Comparison of ENCODE assay signal across 23 mouse cellular contexts in genomic region chr7:66158616-66159129, GRCm38 (mm10). TPM values are rescaled to one million over a fixed set of nuclear protein-coding genes. Genes with fewer than 3 reads are reported as not detected.
DNase-seq lines count a peak whose midpoint lies in the region; ATAC-seq lines count a peak whose summit lies in the region.
"Had no signal": no experiment of that assay in that cellular context is flagged by ENCODE, and none has a peak within 500 bp of the region (broad histone marks: within the 10 kb centered on the region; RNA-seq: fewer than 3 reads in every experiment).

No protein-coding gene starts in this region.

- no peak overlapping the region for H3K9ac ChIP-seq in midbrain, embryonic 11.5 days (ENCODE audit: low read length)
- no peak overlapping the region for H3K9ac ChIP-seq in midbrain, embryonic 13.5 days (replicated peaks)
- H3K9ac ChIP-seq: embryonic facial prominence, embryonic 12.5 days; forebrain, embryonic 13.5 days; forebrain, embryonic 15.5 days had no signal

- H3K4me2 ChIP-seq in midbrain, embryonic 11.5 days, result no peak overlapping the region
- no peak overlapping the region for H3K4me2 ChIP-seq in midbrain, embryonic 13.5 days (replicated peaks)
- H3K4me2 ChIP-seq: embryonic facial prominence, embryonic 12.5 days; forebrain, embryonic 13.5 days; forebrain, embryonic 15.5 days had no signal

- no peaks in the 10 kb centered on the region for H3K4me1 ChIP-seq in midbrain, embryonic 11.5 days (ENCODE audit: control insufficient read depth, insufficient read depth, low read length)
- H3K4me1 ChIP-seq in midbrain, embryonic 13.5 days (replicated peaks), result peaks cover 24% of the 10 kb centered on the region
- H3K4me1 ChIP-seq: embryonic facial prominence, embryonic 10.5 days had no signal

- 76% methylated on average over 9 of the region's 9 CpGs for WGBS in midbrain, embryonic 11.5 days
- 76% methylated on average over 9 of the region's 9 CpGs for WGBS in midbrain, embryonic 13.5 days

- H3K9me3 ChIP-seq in midbrain, embryonic 11.5 days (ENCODE audit: control insufficient read depth, low read length), result no peaks in the 10 kb centered on the region
- no peaks in the 10 kb centered on the region for H3K9me3 ChIP-seq in midbrain, embryonic 13.5 days
- H3K9me3 ChIP-seq: embryonic facial prominence, embryonic 10.5 days; embryonic facial prominence, embryonic 12.5 days; forebrain, embryonic 13.5 days; forebrain, embryonic 15.5 days; G1E had no signal

- peak; percentile 52 for DNase-seq in heart, adult 11 months
- DNase-seq in heart, postnatal 10 days, result no peak
- DNase-seq in midbrain, embryonic 11.5 days (ENCODE audit: low spot score, missing footprints), result peak; percentile 23
- DNase-seq in R1 (ENCODE audit: low read depth, low spot score) (peak; percentile 76), ZHBTc4 (ENCODE audit: low read depth, low spot score) (peak; percentile 80)
- DNase-seq in natural killer cell, adult 2 months (ENCODE audit: low spot score in 2 of 2), result no peak
- DNase-seq in right cerebral cortex, postnatal 25 days, result no peak
- DNase-seq: adrenal gland, adult 2 months; adrenal gland, postnatal 25 days; B cell, adult 2 months; cerebellum, adult 11-12 months; cerebellum, adult 2 months; cerebellum, adult 9-10 months; cerebellum, postnatal 25 days had no signal

- intact Hi-C loops in heart, postnatal 10 days (cut with DNase I), result loop anchor here (5.0 kb wide), 1 partner anchor 39 kb away; no protein-coding TSS in a partner anchor

- no peak for ATAC-seq in midbrain, embryonic 11.5 days (ENCODE audit: low FRiP score)
- no peak for ATAC-seq in midbrain, embryonic 13.5 days
- ATAC-seq: CD4-positive, CD25-positive, alpha-beta regulatory T cell, adult 4 months; forebrain, embryonic 13.5 days; forebrain, embryonic 15.5 days; Patski had no signal

- no peaks in the 10 kb centered on the region; the same call in 1 of the 2 replicates for H3K36me3 ChIP-seq in midbrain, embryonic 11.5 days (ENCODE audit: control insufficient read depth, insufficient read depth, low read length)
- H3K36me3 ChIP-seq in midbrain, embryonic 13.5 days, result no peaks in the 10 kb centered on the region
- H3K36me3 ChIP-seq: embryonic facial prominence, embryonic 12.5 days; forebrain, embryonic 15.5 days had no signal

- H3K4me3 ChIP-seq in midbrain, embryonic 11.5 days (ENCODE audit: low read depth, low read length), result no peak overlapping the region
- H3K4me3 ChIP-seq in midbrain, embryonic 13.5 days (replicated peaks), result no peak overlapping the region
- H3K4me3 ChIP-seq: embryonic facial prominence, embryonic 10.5 days; embryonic facial prominence, embryonic 12.5 days; forebrain, embryonic 13.5 days; forebrain, embryonic 15.5 days had no signal

- H3K27ac ChIP-seq in midbrain, embryonic 11.5 days (ENCODE audit: low read depth, low read length), result no peak overlapping the region
- no peak overlapping the region for H3K27ac ChIP-seq in midbrain, embryonic 13.5 days
- H3K27ac ChIP-seq: embryonic facial prominence, embryonic 10.5 days; embryonic facial prominence, embryonic 12.5 days; forebrain, embryonic 13.5 days; forebrain, embryonic 15.5 days had no signal

- H3K27me3 ChIP-seq in midbrain, embryonic 11.5 days (ENCODE audit: control insufficient read depth, insufficient read depth, low read length), result no peaks in the 10 kb centered on the region
- no peaks in the 10 kb centered on the region for H3K27me3 ChIP-seq in midbrain, embryonic 13.5 days
- H3K27me3 ChIP-seq: CH12.LX; embryonic facial prominence, embryonic 12.5 days; forebrain, embryonic 13.5 days; forebrain, embryonic 15.5 days; Patski had no signal

RNA-seq across cellular contexts. Expression of gene Chsy1, which starts 49.4 kb away (rescaled TPM):
- 10 to 100 TPM; 37.6 to 37.9 TPM for total RNA-seq in heart, postnatal 10 days (2021)
- polyA plus RNA-seq in midbrain, embryonic 11.5 days (2014; fragmentation: Nextera tagmentation; extraction: Ambion mirVana), result 18.4 and 20.4 TPM in 2 replicates
- polyA plus RNA-seq in midbrain, embryonic 13.5 days (2015; fragmentation: Nextera tagmentation; extraction: Ambion mirVana), result 11.1 and 11.8 TPM in 2 replicates

Comparison
In these comparisons a context has a peak if more than half of its experiments do, and no peak if none do; other contexts are left out.
1. DNase-seq: peak in heart, adult 11 months (single experiment), midbrain, embryonic 11.5 days (single experiment), R1 (single experiment) and ZHBTc4 (single experiment); none in heart, postnatal 10 days (0 of 2), natural killer cell, adult 2 months (0 of 2) and right cerebral cortex, postnatal 25 days (single experiment).